Mouse (Mus musculus) ovary, postnatal 36 days (tissue): ENCODE data around the gene Stk11ip.

Source experiments
- DNase-seq: peaks from one replicate; pipeline ENCODE4 v3.0.0; 2022; ENCODE audit warnings: low spot score, mixed read lengths

Stk11ip gene

DNA sequence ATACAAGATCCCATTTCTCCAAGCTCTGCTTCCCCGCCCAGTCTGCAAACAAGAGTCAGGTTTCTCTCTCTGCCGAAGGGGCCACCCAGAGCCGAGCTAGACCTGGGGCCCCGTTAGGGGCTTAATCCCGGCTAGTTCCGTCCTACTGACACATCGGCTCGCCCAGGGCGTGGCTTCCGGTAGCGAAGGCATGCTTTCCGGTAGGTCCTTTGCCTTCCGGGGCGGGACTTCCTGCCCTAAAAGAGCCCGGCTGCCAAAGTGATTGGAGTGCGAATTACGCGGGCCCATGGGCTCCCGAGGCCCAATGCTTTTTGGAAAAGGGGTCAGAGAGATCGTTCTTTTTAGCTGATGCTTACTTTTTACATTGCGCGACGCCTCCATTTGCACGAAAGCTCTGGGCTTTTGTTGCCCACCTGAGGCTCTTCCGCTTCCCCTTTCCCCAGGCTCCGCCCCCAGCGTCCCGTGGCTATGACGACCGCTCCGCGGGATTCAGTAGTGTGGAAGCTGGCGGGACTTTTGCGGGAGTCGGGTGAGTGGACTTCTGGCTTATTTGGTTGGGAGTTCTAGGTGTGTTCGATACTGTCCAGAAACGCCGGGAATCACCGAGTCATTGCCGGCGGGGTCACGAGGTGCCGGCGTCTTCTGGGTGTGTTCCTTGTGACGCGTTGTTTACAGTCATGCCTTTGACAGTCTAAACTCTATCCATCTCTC lies at the start of gene Stk11ip:
Gene Stk11ip (plus strand): TSS at position 209 of the 711 bp plus-strand sequence.
- DNase-seq, result peak; percentile 90

DNA sequence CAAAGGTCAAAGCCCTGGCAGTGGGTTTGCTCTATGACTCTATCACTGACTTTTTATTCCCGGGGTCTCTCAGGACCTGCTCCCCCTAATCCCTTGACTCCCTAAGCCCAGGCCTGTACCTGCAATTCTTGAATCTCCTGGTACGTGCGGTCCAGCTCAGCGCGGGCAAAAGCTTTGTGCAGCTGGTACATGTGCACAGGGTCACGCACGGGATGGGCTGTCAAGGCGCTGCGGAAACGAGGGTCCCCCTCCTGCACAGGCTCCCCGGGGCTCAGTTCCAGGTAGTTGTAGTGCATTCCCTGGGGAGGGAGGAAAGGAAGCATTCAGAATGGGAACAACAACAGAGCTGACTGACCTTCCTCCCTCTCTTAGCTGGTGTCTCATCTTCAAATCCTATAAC lies 44.9 kb upstream of the Stk11ip start:
- no peak for DNase-seq

DNA sequence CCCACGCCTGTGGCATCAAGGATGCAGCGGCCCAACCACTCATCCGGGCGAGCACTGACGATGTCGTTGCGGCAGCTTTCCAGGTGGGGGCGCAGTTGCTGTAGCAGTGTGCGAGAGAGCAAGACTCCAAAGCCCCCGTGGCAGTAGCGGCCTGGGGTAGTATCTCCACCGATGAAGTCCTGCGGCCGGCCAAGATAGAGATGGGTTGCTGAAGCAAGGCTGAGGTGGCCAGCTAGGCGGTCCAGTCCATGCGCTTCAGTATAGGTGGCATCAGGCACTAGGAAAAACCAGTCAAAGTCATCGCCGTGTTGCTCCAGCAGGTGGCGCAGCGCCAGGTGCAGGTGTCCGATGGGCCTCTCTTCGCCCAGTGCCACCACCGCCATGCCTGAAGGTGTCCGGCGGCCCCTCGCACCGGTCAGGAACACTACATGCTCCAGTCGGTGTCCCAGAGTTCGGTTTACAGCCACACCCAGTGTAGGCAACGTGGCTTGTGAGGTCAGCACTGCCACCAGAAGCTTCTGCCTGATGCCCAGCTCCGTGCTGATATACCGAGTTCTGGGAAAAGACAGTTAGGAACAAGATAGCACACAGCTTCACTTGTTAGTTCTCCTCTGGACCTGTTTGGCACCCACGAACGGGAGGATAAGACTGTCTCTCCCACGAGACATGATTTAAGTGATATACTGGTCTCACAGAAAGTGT lies 43.9 kb upstream of the Stk11ip start:
- DNase-seq, result peak; percentile 85

DNA sequence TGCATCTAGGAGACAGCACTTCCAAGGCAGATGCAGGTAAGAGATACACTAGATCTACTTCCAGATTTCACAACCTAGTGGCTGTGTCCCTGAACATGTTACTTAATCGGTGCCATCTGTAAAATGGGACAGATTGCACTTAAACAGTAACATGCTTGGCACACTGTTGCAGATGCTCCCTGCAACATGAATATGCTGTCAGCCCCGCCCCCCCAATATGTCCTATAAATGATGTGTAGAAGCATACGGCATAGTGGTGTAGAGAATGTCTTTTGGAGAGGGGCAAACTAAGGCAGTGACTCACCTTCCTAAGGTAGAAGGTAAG lies 43.4 kb upstream of the Stk11ip start:
- DNase-seq, result no peak

DNA sequence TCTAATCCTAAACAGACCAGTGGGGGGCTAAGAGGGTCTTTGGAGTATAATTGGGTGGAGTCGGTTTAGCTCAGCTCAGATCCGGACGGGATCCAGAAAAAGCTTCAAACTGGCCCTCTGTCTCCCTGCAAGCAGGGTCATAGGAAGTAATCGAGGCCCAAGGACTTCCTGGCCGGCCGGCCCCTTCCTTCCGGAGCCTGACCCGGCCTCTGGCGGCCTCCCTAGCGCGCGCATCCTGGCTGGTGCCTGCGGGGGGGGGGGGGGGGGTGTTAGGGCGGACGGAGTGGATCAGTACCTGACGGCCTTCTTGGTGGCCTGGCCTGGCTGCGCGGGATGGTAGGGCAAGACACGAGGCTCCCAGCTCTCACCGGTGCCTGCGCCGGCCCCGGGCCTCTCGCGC lies 42.8 kb upstream of the Stk11ip start:
- DNase-seq, result no peak

DNA sequence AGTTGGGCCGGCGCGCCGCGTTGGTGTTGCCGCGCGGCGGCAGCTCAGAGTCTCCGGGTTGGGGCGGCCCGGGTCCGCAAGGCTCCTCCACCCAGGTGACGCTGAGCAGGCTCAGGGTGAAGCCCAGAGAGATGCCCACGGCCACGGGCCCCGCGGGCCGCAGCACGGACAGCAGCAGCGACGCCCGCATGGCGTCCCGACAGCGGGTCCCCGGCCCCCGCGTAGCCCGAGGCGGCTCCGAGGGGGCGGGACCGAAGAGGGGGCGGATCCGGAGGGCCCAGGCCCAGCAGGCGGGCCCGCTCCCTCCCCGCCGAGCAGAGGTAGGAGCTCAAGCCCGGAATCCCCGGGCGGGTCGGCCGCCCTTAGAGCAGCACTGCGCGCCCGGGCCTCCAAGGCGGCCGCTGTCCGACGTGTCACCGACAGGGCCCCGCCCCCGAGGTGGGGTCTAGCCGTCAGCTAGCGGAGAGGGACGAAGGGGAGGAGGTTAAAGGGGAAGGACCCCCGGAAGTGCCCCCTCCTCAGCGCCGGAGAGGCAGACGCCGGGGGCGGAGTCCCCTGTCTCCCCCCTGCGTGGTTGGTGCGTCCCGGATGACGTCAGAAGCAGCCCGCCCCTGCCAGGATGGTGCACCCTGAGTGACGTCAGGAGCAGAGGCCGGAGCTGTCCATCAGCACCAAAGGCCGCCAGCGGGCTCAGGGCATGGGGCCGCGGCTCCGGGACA lies 42.3 kb upstream of the Stk11ip start, which contains the start of the genes Chpf and Tmem198:
Gene Chpf (minus strand): TSS at position 392 of the 719 bp plus-strand sequence.
Gene Tmem198 (plus strand): TSS at position 617 of the 719 bp plus-strand sequence.
- peak; percentile 98 for DNase-seq

DNA sequence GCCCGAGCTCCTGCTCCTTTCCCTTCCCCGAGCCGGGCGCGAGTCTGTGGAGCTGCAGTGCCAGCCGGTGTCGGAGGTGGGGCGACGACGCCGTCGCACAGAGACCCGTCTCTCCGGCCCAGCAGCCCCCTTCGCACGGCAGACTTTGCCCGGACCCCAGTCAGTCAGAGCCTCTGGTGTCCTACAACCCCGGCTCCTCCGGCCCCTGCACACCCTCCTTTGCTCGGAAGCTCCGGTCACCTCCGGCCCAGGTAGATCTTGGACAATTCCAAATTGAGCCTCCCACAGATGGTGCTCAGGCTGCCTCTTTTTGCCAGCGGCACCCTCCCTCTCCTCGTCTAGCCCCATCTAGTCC lies 41.7 kb upstream of the Stk11ip start:
- DNase-seq, result no peak

DNA sequence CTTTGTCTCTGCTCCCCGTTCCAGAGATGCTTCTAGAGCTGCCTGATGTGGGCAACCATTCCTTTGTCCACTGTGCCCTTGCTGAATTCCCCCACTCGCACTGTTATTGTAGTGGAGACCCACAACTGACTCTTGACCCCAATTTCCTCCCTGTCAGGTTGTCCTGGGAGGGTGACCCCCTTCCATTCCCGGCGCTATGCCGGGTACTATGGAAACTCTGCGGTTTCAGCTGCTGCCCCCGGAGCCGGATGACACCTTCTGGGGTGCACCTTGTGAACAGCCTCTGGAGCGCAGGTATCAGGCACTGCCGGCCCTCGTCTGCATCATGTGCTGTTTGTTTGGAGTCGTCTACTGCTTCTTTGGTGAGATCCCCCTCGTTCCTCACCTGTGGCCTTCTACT lies 41.3 kb upstream of the Stk11ip start:
- DNase-seq, result no peak

DNA sequence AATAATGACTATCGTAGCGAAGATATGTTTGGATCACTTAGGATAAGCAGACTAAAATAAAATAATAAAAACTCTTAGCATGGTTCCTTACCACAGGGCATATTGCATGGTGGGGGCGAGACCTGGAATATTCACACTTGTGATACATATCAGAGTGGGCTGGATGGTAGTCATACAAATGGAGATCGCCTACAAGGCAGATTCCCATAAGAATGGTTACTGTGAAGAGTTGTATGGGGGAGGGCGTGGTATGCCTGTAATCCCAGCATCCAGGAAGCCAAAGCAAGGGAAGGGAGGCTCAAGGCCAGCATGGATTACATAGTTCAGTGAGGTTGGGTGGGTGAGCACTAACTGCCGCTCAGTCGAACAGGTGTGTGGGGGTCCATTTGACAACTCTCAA lies 40.6 kb upstream of the Stk11ip start:
- no peak for DNase-seq

DNA sequence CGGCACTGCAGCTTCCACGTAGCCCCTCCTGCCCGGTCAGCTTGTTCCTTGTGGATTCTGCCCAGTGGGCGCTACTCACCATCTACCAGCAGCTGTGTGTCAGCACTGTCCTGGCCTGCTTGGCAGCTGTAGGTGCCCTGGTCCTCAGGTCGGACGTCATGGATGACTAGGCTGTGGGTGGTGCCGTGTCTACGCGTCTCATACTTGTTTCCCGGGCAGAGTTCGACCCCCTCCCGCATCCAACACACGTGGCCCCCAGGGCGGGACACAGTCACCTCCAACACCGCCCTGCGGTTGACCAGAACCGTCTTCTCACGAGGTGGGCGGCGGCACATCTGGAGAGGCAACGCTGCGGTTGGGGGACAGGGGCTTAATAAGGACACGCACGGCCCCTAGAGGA lies 34.8 kb upstream of the Stk11ip start:
- no peak for DNase-seq

DNA sequence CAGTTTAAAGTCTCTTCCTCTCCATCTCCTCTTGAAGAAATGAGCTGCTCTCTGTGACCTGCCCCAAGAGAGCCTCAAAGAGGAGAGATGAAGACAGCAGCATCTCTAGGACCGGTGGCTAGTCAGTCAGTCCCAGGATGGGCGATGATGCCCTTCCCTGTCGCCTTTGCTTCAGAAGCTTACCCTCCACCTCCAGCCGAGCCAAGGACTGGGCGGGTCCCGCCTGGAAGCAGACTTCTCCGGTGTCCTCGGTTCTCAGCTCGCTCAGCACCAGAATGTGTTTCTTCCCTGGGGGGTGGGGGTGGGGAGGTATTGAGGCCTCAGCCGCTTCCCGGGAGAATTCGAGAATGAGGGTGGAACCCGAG lies 34.3 kb upstream of the Stk11ip start:
- no peak for DNase-seq

DNA sequence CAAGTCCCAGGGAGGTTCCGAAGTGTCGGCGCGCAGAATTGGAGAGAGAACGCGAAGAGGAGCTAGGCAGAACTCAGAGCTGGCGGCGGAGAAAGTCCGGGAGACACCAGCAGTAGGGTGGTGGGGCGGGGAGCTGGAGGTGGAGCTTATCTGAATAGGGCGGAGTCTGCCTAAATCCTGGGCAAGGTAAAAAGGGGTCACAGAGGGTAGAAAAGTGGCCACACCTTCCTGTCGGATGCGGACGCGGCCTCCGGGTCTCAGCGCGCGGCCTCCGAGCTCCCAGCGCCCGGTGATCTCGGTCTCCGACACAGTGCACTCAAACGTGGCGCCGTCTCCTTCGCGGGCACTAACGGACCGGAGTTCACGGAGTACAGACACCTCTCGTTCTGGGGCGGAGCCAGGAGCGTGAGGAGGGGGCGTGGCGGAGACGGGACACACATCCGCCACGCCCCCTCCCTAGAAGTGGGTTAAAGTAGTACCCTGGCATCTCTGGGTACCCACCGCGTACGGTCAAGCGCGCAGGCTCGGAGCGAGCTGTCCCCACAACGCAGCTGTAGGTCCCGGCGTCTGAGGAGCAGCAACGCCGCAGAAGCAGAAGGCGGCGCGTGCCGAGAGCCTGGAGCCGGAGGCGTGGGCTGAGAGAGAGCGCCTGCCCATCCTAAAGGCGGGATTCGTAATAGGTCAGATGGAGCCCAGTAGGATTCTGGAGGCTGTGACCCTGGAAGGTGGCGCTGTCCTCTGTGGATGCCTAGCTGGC lies 33.7 kb upstream of the Stk11ip start:
- peak; percentile 66 for DNase-seq

DNA sequence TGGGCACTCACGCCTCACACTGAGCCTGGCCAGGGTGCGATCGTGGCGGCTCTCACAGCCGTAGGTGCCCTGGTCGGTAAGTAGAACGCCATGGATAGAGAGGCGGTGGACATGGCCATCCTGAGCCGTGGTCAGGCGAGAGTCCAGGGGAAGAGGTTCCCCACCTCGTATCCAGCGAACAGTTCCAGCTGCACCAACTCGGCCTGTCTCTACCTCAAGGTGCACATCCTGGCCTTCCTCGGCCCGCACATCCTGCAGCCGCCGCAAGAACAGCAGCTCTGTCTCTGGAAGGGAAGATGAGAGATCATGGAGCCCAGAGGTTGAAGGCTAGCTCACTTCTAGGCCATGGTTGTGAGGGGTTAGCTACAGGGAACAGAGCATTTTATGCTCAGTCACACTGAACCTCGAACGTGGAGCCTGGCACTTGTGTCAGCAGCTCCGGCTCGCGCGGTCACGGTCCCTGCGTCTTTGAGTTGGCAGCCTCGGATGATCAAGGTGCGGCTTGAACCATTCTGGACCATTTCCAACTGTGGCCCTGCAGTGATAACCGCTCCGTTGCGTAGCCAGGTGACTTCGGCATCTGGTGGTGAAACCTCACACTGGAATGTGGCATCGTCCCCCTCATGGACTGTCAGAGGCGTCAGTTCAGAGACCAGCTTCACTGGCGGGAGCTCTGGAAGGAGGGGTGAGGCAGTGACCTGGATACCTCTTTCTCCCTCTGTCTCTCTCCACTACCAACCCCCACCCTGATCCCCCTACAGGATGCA lies 30.4 kb upstream of the Stk11ip start:
- DNase-seq, result no peak

DNA sequence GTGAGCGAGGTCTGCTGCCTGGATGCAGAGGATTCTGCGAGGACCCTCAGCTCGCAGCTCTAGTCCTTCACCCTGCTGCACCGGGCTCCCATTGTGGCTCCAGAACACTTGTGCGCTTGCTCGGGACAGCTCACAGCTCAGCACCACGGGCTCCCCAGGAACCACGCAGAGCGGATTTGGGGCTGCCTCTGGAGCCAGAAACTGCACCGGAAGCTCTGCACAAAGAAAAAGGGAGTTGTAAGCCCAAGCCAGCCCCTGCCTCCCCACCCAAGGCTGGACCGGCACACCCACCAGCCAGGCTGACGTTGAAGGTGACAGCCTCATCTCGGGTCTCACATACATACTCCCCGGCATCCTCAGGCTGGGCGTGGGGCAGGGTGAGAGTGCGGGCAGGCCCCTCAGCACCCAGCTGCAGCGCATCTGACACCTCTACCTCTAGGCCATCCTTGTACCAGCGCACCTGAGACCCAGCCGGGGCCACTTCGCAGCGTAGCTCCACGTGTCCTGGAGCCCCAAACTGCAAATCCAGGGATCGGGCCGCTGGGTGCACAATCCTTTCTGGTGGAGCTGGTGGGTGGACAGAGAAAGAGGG lies 28.7 kb upstream of the Stk11ip start:
- DNase-seq, result no peak

DNA sequence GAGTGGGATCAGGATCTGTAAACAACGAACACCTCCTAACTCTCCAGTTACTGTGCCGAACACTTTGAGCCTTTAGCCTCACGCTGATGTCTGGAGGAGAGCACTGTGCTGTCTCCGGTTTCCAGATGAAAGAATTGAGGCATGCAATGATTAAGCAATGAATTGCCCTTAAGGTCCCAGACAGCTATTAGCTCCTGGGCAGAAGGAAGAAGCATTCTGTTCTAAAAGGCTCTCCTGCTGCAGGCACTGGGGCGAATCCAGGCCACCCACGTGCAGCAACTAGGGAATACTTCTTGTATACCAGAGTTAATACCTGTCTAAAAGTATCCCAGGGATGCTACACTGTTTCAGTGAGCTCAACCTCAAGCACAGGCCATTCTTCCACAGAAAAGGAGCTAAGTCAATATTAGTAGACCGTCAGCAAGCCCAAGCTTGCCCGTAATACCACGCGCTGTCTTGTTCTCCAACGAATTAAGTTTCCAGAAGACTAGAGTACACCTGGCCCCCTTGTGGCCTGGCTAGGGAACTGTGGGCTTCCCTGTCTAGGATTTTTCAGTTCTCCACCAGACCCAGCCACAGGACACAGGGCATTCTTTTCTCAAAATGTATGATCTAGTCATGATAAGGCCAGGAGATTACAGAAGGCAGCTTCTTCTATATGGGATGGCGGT lies 26.3 kb upstream of the Stk11ip start:
- peak; percentile 47 for DNase-seq

DNA sequence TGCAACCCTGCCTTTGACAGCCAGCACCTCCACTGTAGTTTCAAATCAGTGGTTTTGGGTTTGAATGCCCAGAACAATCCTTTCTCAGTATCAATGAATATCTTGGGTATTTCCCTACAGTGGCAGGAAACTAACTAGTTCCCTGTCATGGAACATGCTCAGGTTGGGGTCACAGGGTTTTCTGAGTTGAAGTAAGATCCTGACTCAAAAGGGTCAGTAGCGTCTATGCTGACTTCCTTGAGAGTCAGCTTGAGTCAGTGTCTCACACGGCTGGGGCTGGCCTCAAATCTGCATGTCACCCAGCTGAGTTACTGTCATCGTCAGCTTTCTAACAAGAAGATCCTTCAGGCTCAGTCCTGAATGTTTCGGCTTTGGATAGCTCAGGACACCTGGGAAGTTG lies 22.4 kb upstream of the Stk11ip start:
- no peak for DNase-seq

DNA sequence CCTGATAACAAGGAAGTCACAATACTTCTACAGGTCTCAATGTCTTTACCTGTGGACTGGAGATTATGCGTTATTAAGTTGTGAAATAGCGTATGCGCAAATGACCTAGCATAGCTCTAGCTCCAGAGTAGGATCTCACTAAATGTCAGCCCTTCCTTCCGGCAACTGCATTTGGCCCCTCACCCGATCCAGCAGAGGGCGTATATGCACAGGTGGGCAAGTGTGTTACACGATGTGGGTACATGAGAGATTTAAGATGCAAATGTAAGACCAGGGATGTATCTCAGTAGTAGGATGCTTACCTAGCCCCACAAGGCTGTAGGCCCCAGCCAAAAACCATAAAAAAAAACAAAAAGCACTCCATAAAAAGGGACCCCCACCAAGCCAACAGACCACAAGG lies 21.9 kb upstream of the Stk11ip start:
- DNase-seq, result no peak

DNA sequence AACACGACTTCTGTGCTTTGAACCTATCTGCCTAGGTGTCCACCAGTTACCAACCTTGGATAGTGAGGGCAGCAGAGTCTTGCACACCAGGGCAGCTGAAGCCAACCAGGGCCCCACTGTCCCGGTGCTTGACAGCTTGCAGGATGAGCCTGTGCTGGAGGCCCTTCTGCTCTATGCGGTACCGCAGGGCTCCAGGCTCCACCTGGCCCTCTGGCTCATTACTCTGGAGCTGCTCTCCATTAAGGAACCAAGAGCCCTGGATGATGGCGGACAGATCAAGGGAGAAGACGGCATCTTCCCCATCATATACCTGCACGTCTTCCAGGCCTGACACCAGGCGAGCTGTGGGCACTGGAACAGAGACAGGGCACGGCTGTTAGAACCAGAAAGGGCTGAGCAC lies 19.4 kb upstream of the Stk11ip start:
- DNase-seq, result no peak

DNA sequence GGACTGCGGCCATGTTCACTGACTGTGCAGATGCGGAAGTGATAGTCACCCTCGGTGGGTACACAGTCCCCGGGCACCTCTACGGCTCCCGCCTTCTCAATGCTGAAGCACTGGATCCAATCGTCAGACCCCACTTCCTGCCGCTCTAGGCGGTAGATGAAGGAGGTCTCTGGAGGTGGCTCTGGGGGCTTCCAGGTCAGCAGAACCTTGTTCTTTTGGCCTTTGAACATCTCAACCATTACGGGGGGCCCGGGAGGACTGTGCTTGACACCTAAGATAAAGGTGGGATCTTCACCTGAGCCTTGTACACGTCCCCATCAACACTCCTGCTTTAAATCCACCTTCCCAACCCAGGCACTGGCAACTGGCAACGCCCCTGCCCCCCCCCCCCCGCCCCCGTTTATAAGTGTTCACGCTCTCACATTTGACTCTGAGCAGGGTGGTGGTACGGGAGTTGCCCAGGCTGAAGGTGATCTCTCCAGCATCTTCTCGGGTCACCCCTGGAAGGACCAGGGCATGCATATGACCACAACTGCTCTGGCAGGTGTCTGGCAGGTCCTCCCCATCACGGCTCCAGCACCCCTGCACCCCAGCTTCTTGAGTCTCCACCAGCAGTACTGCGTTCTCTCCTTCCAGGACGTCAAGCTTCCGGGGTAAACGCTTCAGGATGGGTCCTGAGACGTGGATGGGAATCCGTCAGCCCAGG lies 18.2 kb upstream of the Stk11ip start:
- no peak for DNase-seq

DNA sequence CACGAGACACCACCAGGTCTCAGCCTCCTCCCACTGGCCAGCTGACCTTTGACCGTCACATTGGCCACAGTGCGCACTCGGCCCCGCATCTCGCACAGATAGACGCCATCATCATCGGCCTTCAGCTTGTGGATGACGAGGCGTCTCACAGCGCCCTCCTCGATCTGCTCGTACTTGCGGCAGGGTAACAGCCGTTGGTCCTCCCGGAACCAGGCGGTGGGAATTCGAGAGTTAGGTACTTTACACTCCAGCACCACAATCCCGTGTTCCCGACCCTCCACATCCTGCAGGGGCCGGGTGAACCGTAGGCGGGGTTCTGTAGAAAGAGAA lies 17.7 kb upstream of the Stk11ip start:
- peak; percentile 39 for DNase-seq
